Mouse (Mus musculus) olfactory bulb, adult 2 months (tissue): Measurements from ENCODE around the gene Sh3kbp1. TPM values are rescaled to one million over a fixed set of nuclear protein-coding genes. Genes with fewer than 3 reads are reported as not detected.

Source experiments
- H3K27ac ChIP-seq: fragments of 200-500 bp; 2 replicates; pipeline ENCODE4 v1.5.1; 2012; ENCODE audit warnings: low read depth, low read length; ENCODE audit not compliant: insufficient read depth
- H3K4me1 ChIP-seq: fragments of 200-500 bp; 2 replicates; pipeline ENCODE4 v1.6.1; 2012; ENCODE audit warnings: low read length; ENCODE audit not compliant: control insufficient read depth, insufficient read depth
- H3K4me3 ChIP-seq: fragments of 200-500 bp; 2 replicates; pipeline ENCODE4 v1.5.1; 2012; ENCODE audit warnings: mild to moderate bottlenecking, low read depth, low read length, moderate library complexity; ENCODE audit not compliant: insufficient read depth
- CTCF ChIP-seq: fragments of 200-500 bp; IDR thresholded peaks from 2 replicates; pipeline ENCODE4 v1.5.1; 2012; ENCODE audit warnings: low read depth, mild to moderate bottlenecking, low read length, moderate library complexity; ENCODE audit not compliant: insufficient read depth
- POLR2A ChIP-seq: fragments of 200-500 bp; IDR thresholded peaks from 2 replicates; pipeline ENCODE4 v1.6.1; 2012; ENCODE audit warnings: mild to moderate bottlenecking, low read depth, low read length, moderate library complexity; ENCODE audit not compliant: insufficient read depth
- WGBS: fragments of 180-500 bp; shearing (Covaris S2); methylation state at CpG from one replicate; pipeline ENCODE4 v1.1.7; 2018; 5-methylcytosine and 5-hydroxymethylcytosine counted together
- polyA plus RNA-seq: library from polyadenylated mRNA; stranded (reverse); fragments of >200 nt; gene quantifications from 2 replicates; pipeline ENCODE4 v1.2.4, GENCODE M21; 2012; ENCODE audit warnings: low replicate concordance; ENCODE audit not compliant: missing spikeins, insufficient read depth, insufficient read length

Sh3kbp1 gene
- polyA plus RNA-seq, 1 experiment, result 177 TPM

GRCm38 (mm10) chrX:159909446-159910277 lies 282.6 kb downstream of the Sh3kbp1 start:
- Histone ChIP-seq H3K4me3 (no peak overlapping the region), H3K4me1 (no peaks in the 10 kb centered on the region), H3K27ac (no peak overlapping the region)
- TF ChIP-seq CTCF (no peak), POLR2A (no peak)
- WGBS, result 81% methylated on average over 6 of the region's 6 CpGs

GRCm38 (mm10) chrX:159910600-159910999 lies 283.5 kb downstream of the Sh3kbp1 start:
- 66% methylated on average over 3 of the region's 3 CpGs for WGBS
- H3K4me1 ChIP-seq, result no peaks in the 10 kb centered on the region
- TF ChIP-seq POLR2A (no peak), CTCF (no peak)
- no peak overlapping the region for H3K4me3 ChIP-seq
- H3K27ac ChIP-seq, result no peak overlapping the region

GRCm38 (mm10) chrX:159911613-159912012 lies 284.5 kb downstream of the Sh3kbp1 start:
- Histone ChIP-seq H3K4me1 (no peaks in the 10 kb centered on the region), H3K4me3 (no peak overlapping the region), H3K27ac (no peak overlapping the region)
- WGBS, result 54% methylated on average over 4 of the region's 4 CpGs
- no peak for TF ChIP-seq POLR2A
- no peak for TF ChIP-seq CTCF

- no peak overlapping the region for H3K27ac ChIP-seq
- no peak overlapping the region for H3K4me3 ChIP-seq
- H3K4me1 ChIP-seq, result no peaks in the 10 kb centered on the region
- 72% methylated on average over 3 of the region's 3 CpGs for WGBS
- TF ChIP-seq CTCF (no peak), POLR2A (no peak)
These were observed 285.0 kb downstream of the Sh3kbp1 start for GRCm38 (mm10) chrX:159912061-159912460.

- WGBS, result 42% methylated on average over 3 of the region's 3 CpGs
- no peak overlapping the region for H3K27ac ChIP-seq
- H3K4me3 ChIP-seq, result no peak overlapping the region
- TF ChIP-seq CTCF (no peak), POLR2A (no peak)
- no peaks in the 10 kb centered on the region for H3K4me1 ChIP-seq
These were observed 286.4 kb downstream of the Sh3kbp1 start for GRCm38 (mm10) chrX:159913489-159913888.

GRCm38 (mm10) chrX:159915125-159915524 lies 288.1 kb downstream of the Sh3kbp1 start:
- no peak overlapping the region for H3K4me3 ChIP-seq
- H3K27ac ChIP-seq, result no peak overlapping the region
- TF ChIP-seq POLR2A (no peak), CTCF (no peak)
- no peaks in the 10 kb centered on the region for H3K4me1 ChIP-seq
- WGBS, result 16% methylated on average over 1 of the region's 1 CpGs

- TF ChIP-seq POLR2A (no peak), CTCF (no peak)
- 94% methylated on average over 6 of the region's 6 CpGs for WGBS
- no peak overlapping the region for H3K27ac ChIP-seq
These were observed 297.7 kb downstream of the Sh3kbp1 start for GRCm38 (mm10) chrX:159924759-159925158.

GRCm38 (mm10) chrX:159928165-159928564 lies 301.1 kb downstream of the Sh3kbp1 start:
- Histone ChIP-seq H3K4me1 (peaks cover 3% of the 10 kb centered on the region; the same call in 1 of the 2 replicates), H3K27ac (peak overlapping the region; percentile 37; the same call in 1 of the 2 replicates), H3K4me3 (no peak overlapping the region)
- no peak for TF ChIP-seq CTCF
- no peak for TF ChIP-seq POLR2A
- WGBS, result 64% methylated on average over 5 of the region's 5 CpGs

More at GRCm38 (mm10) chrX:159924759-159925158, 297.7 kb downstream of the Sh3kbp1 start:
- peaks cover 3% of the 10 kb centered on the region; the same call in 1 of the 2 replicates for H3K4me1 ChIP-seq
- H3K4me3 ChIP-seq, result no peak overlapping the region

- TF ChIP-seq CTCF, result no peak
- TF ChIP-seq POLR2A, result no peak
- 67% methylated on average over 3 of the region's 3 CpGs for WGBS
- Histone ChIP-seq H3K4me3 (no peak overlapping the region), H3K4me1 (peaks cover 3% of the 10 kb centered on the region; the same call in 1 of the 2 replicates), H3K27ac (no peak overlapping the region)
These were observed 301.8 kb downstream of the Sh3kbp1 start for GRCm38 (mm10) chrX:159928834-159929233.
